Mouse (Mus musculus) spleen, adult 2 months (tissue): ENCODE data around the gene H2afj.

Source experiments
- CTCF ChIP-seq: fragments of 200-500 bp; IDR thresholded peaks from 2 replicates; pipeline ENCODE4 v1.5.1; 2011; ENCODE audit warnings: mild to moderate bottlenecking, inconsistent platforms; ENCODE audit not compliant: insufficient read depth, insufficient read length, insufficient replicate concordance; ENCODE audit errors: extremely low read depth
- POLR2A ChIP-seq: fragments of 200-500 bp; IDR thresholded peaks from 2 replicates; pipeline ENCODE4 v1.6.1; 2011; ENCODE audit warnings: low read depth, low read length, inconsistent platforms

GRCm38 (mm10) chr6:136852348-136852747 is 44.3 kb downstream of the H2afj start:
- TF ChIP-seq CTCF (no peak), POLR2A (no peak)
